Mouse (Mus musculus) MEL (cell line): ENCODE results near the gene Ica1l. TPM values are rescaled to one million over a fixed set of nuclear protein-coding genes. Genes with fewer than 3 reads are reported as not detected.

Experiments
- DNase-seq: peaks from one replicate; pipeline ENCODE4 v3.0.0; 2011; ENCODE audit warnings: low read depth, low spot score
- H3K27ac ChIP-seq: 2 replicates; pipeline ENCODE4 v1.5.1; 2012; ENCODE audit warnings: low read depth, mild to moderate bottlenecking, control low read depth, low read length, moderate library complexity; ENCODE audit not compliant: control insufficient read depth
- H3K27me3 ChIP-seq, 2 experiments: fragments of 150-350 bp in 1 of 2; sonication (generic) in 1 of 2; 2 replicates each; pipeline ENCODE4 v1.6.1; 2012; ENCODE audit warnings: low read length in 2 of 2, mild to moderate bottlenecking in 2 of 2, improper control_type of control experiment in 1 of 2, moderate library complexity in 1 of 2; ENCODE audit not compliant: insufficient read depth in 2 of 2, control insufficient read depth in 1 of 2
- H3K36me3 ChIP-seq, 2 experiments: 2 replicates each; pipeline ENCODE4 v1.6.1; 2012 to 2014; ENCODE audit warnings: low read length in 2 of 2, improper control_type of control experiment in 1 of 2, inconsistent platforms in 1 of 2, mild to moderate bottlenecking in 1 of 2; ENCODE audit not compliant: insufficient read depth in 2 of 2, control insufficient read depth in 1 of 2
- H3K4me1 ChIP-seq, 2 experiments: fragments of 150-350 bp in 1 of 2; sonication (generic) in 1 of 2; 2 replicates each; pipeline ENCODE4 v1.6.1; 2012; ENCODE audit warnings: low read length in 2 of 2, improper control_type of control experiment in 1 of 2, mild to moderate bottlenecking in 1 of 2; ENCODE audit not compliant: insufficient read depth in 2 of 2, control insufficient read depth in 1 of 2
- H3K4me3 ChIP-seq, 2 experiments: fragments of 150-350 bp in 1 of 2; sonication (generic) in 1 of 2; 2 replicates each; pipeline ENCODE4 v1.5.1; 2012; ENCODE audit warnings: low read depth in 2 of 2, low read length in 2 of 2, mild to moderate bottlenecking in 2 of 2, moderate library complexity in 2 of 2, control low read depth in 1 of 2, improper control_type of control experiment in 1 of 2; ENCODE audit not compliant: control insufficient read depth in 1 of 2, insufficient read depth in 1 of 2
- H3K79me2 ChIP-seq: 2 replicates; pipeline ENCODE4 v1.6.1; 2012; ENCODE audit warnings: mild to moderate bottlenecking, low read length, moderate library complexity; ENCODE audit not compliant: control insufficient read depth, poor library complexity, insufficient read depth
- H3K9ac ChIP-seq: 2 replicates; pipeline ENCODE4 v1.6.1; 2012; ENCODE audit warnings: low read depth, mild to moderate bottlenecking, control low read depth, low read length, moderate library complexity; ENCODE audit not compliant: control insufficient read depth, poor library complexity, severe bottlenecking
- H3K9me3 ChIP-seq: fragments of 150-350 bp; sonication (generic); replicated peaks from 2 replicates; pipeline ENCODE4 v1.6.1; 2012; ENCODE audit warnings: mild to moderate bottlenecking, low read length, improper control_type of control experiment, moderate library complexity; ENCODE audit not compliant: insufficient read depth
- BHLHE40 ChIP-seq: IDR thresholded peaks from 2 replicates; pipeline ENCODE4 v1.6.1; 2012; ENCODE audit warnings: low read depth, mild to moderate bottlenecking, inconsistent platforms, low read length, improper control_type of control experiment, borderline replicate concordance
- CHD1 ChIP-seq: IDR thresholded peaks from 2 replicates; pipeline ENCODE4 v1.6.1; 2012; ENCODE audit warnings: low read depth, mild to moderate bottlenecking, inconsistent platforms, low read length, improper control_type of control experiment
- CHD2 ChIP-seq: IDR thresholded peaks from 2 replicates; pipeline ENCODE4 v1.6.1; 2011; ENCODE audit warnings: low read length, improper control_type of control experiment
- CTCF ChIP-seq, 3 experiments: IDR thresholded peaks in 2 of 3; conservative IDR thresholded peaks in 1 of 3; 2 replicates each; pipeline ENCODE4 v1.5.1; 2011 to 2012; ENCODE audit warnings: low read length in 3 of 3, low read depth in 2 of 3, mild to moderate bottlenecking in 2 of 3, improper control_type of control experiment in 1 of 3, inconsistent platforms in 1 of 3, mixed read lengths in 1 of 3, moderate library complexity in 1 of 3; ENCODE audit not compliant: control insufficient read depth in 1 of 3, insufficient read depth in 1 of 3, poor library complexity in 1 of 3, severe bottlenecking in 1 of 3
- EP300 ChIP-seq, 2 experiments: IDR thresholded peaks; 2 replicates each; pipeline ENCODE4 v1.6.1; 2011; ENCODE audit warnings: improper control_type of control experiment in 2 of 2, low read length in 2 of 2, low read depth in 1 of 2, mild to moderate bottlenecking in 1 of 2
- ETS1 ChIP-seq: IDR thresholded peaks from 2 replicates; pipeline ENCODE4 v1.6.1; 2012; ENCODE audit warnings: low read depth, mild to moderate bottlenecking, inconsistent platforms, low read length, improper control_type of control experiment, moderate library complexity
- GABPA ChIP-seq: IDR thresholded peaks from 2 replicates; pipeline ENCODE4 v1.6.1; 2012; ENCODE audit warnings: low read depth, mild to moderate bottlenecking, inconsistent platforms, low read length, improper control_type of control experiment, moderate library complexity
- GATA1 ChIP-seq: IDR thresholded peaks from 2 replicates; pipeline ENCODE4 v1.6.1; 2011; ENCODE audit warnings: low read depth, low read length, improper control_type of control experiment
- JUND ChIP-seq: IDR thresholded peaks from 2 replicates; pipeline ENCODE4 v1.6.1; 2011; ENCODE audit warnings: low read depth, mild to moderate bottlenecking, improper control_type of control experiment, low read length
- KAT2A ChIP-seq: conservative IDR thresholded peaks from 2 replicates; pipeline ENCODE4 v1.6.1; 2012; ENCODE audit warnings: low read depth, low read length, improper control_type of control experiment, inconsistent platforms
- MAX ChIP-seq: IDR thresholded peaks from 2 replicates; pipeline ENCODE4 v1.6.1; 2011; ENCODE audit warnings: low read length, improper control_type of control experiment
- MAZ ChIP-seq: IDR thresholded peaks from 2 replicates; pipeline ENCODE4 v1.6.1; 2012; ENCODE audit warnings: low read depth, mild to moderate bottlenecking, inconsistent platforms, low read length, improper control_type of control experiment
- MEF2A ChIP-seq: IDR thresholded peaks from 2 replicates; pipeline ENCODE4 v1.6.1; 2014; ENCODE audit warnings: low read depth, mild to moderate bottlenecking, inconsistent platforms, low read length, improper control_type of control experiment; ENCODE audit not compliant: poor library complexity, insufficient replicate concordance, severe bottlenecking; ENCODE audit errors: extremely low read depth
- MXI1 ChIP-seq: IDR thresholded peaks from 2 replicates; pipeline ENCODE4 v1.6.1; 2011; ENCODE audit warnings: mild to moderate bottlenecking, low read depth, low read length, improper control_type of control experiment
- MYB ChIP-seq: IDR thresholded peaks from 2 replicates; pipeline ENCODE4 v1.6.1; 2011; ENCODE audit warnings: mild to moderate bottlenecking, low read depth, low read length, improper control_type of control experiment
- MYC ChIP-seq: IDR thresholded peaks from 2 replicates; pipeline ENCODE4 v1.6.1; 2011; ENCODE audit warnings: low read depth, mild to moderate bottlenecking, low read length, improper control_type of control experiment, moderate library complexity
- NRF1 ChIP-seq: IDR thresholded peaks from 2 replicates; pipeline ENCODE4 v1.6.1; 2014; ENCODE audit warnings: low read depth, mild to moderate bottlenecking, inconsistent platforms, low read length, improper control_type of control experiment, moderate library complexity; ENCODE audit not compliant: poor library complexity, insufficient read depth, severe bottlenecking
- POLR2A ChIP-seq, 2 experiments: IDR thresholded peaks; 2 replicates each; pipeline ENCODE4 v1.6.1; 2011 to 2012; ENCODE audit warnings: low read length in 2 of 2, mild to moderate bottlenecking in 2 of 2, control low read depth in 1 of 2, improper control_type of control experiment in 1 of 2, low read depth in 1 of 2, moderate library complexity in 1 of 2; ENCODE audit not compliant: control insufficient read depth in 1 of 2, insufficient read depth in 1 of 2, poor library complexity in 1 of 2
- RAD21 ChIP-seq: IDR thresholded peaks from 2 replicates; pipeline ENCODE4 v1.6.1; 2011; ENCODE audit warnings: mild to moderate bottlenecking, low read depth, low read length, improper control_type of control experiment
- SIN3A ChIP-seq: IDR thresholded peaks from 2 replicates; pipeline ENCODE4 v1.6.1; 2012; ENCODE audit warnings: low read length, improper control_type of control experiment, inconsistent platforms
- SMC3 ChIP-seq: IDR thresholded peaks from 2 replicates; pipeline ENCODE4 v1.6.1; 2011; ENCODE audit warnings: low read depth, low read length, improper control_type of control experiment
- TAL1 ChIP-seq: IDR thresholded peaks from 2 replicates; pipeline ENCODE4 v1.6.1; 2012; ENCODE audit warnings: mild to moderate bottlenecking, inconsistent platforms, low read length, moderate library complexity, mixed read lengths
- TBP ChIP-seq: IDR thresholded peaks from 2 replicates; pipeline ENCODE4 v1.8.0; 2011; ENCODE audit warnings: low read depth, low read length, improper control_type of control experiment
- UBTF ChIP-seq: IDR thresholded peaks from 2 replicates; pipeline ENCODE4 v1.6.1; 2012; ENCODE audit warnings: low read depth, mild to moderate bottlenecking, inconsistent platforms, low read length, improper control_type of control experiment, moderate library complexity, borderline replicate concordance; ENCODE audit not compliant: insufficient read depth
- USF2 ChIP-seq, 2 experiments: IDR thresholded peaks; 2 replicates each; pipeline ENCODE4 v1.6.1; 2011 to 2012; ENCODE audit warnings: improper control_type of control experiment in 2 of 2, low read length in 2 of 2, borderline replicate concordance in 1 of 2, inconsistent platforms in 1 of 2, low read depth in 1 of 2, mild to moderate bottlenecking in 1 of 2; ENCODE audit not compliant: insufficient read depth in 1 of 2
- ZC3H11A ChIP-seq: IDR thresholded peaks from 2 replicates; pipeline ENCODE4 v1.6.1; 2012; ENCODE audit warnings: low read depth, mild to moderate bottlenecking, inconsistent platforms, low read length, improper control_type of control experiment
- ZNF384 ChIP-seq: IDR thresholded peaks from 2 replicates; pipeline ENCODE4 v1.6.1; 2012; ENCODE audit warnings: low read depth, mild to moderate bottlenecking, inconsistent platforms, low read length, improper control_type of control experiment
- polyA plus RNA-seq, 2 experiments: library from polyadenylated mRNA; stranded (reverse) in 1 of 2; unstranded in 1 of 2; fragments of >175 nt in 1 of 2; fragments of >200 nt in 1 of 2; gene quantifications; 2 replicates each; pipeline versions ENCODE4 v1.2.1 to v1.2.4; 2012; ENCODE audit warnings: low replicate concordance in 2 of 2, low read depth in 1 of 2; ENCODE audit not compliant: insufficient read length in 2 of 2, insufficient read depth in 1 of 2, missing spikeins in 1 of 2
- total RNA-seq: library from RNA; depleted of rRNA; stranded (reverse); fragments of 300-350 nt; gene quantifications from 2 replicates; pipeline ENCODE4 v1.2.3, GENCODE M21; 2012; rRNA removed

The Ica1l gene
- total RNA-seq (4.9 and 6.1 TPM in 2 replicates), polyA plus RNA-seq (1 to 10 TPM in 1 of 2 experiments, not detected in 1; 6.2 TPM)

GRCm38 (mm10) chr1:60042796-60043469 lies at the start of gene Ica1l:
Ica1l (minus strand) TSS chr1:60043184.
- Histone ChIP-seq H3K4me3 (peak within 1 kb of the TSS; percentile 82 to 98), H3K9me3 (no peaks in the 10 kb centered on the region), H3K27me3 (peaks cover 2 to 5% of the 10 kb centered on the region in 2 experiments; a peak in 3 of 4 replicates), H3K9ac (peak within 1 kb of the TSS; percentile 77), H3K4me1 (0 out of 4 replicates have a peak, but pooled peaks cover 2 to 3% of the 10 kb centered on the region in 2 experiments), H3K79me2 (no peaks in the 10 kb centered on the region; the same call in 1 of the 2 replicates), H3K36me3 (no peaks in the 10 kb centered on the region; a peak in 1 of 4 replicates), H3K27ac (0 out of 2 replicates have a peak within 1 kb of the TSS, but pooled peaks have one; percentile 12)
- peak; percentile 59 for DNase-seq
- TF ChIP-seq CHD2 (no peak), ETS1 (no peak), MAZ (peak; percentile 26; the same call in 1 of the 2 replicates), SIN3A (no peak), JUND (no peak), BHLHE40 (no peak), POLR2A (IDR thresholded peaks at IDR 0.05; ENCODE audit: control insufficient read depth in 1 of 2, insufficient read depth in 1 of 2, low read depth in 1 of 2, low read length in 2 of 2, poor library complexity in 1 of 2) (0 out of 4 replicates have a peak, but pooled peaks of 1 of the 2 experiments have one; percentile 44), CHD1 (no peak), ZC3H11A (no peak), UBTF (peak; percentile 85), CTCF (IDR thresholded peaks at IDR 0.05 in 2 of 3, conservative IDR thresholded peaks at IDR 0.05 in 1 of 3; ENCODE audit: control insufficient read depth in 1 of 3, insufficient read depth in 1 of 3, low read depth in 2 of 3, low read length in 3 of 3, poor library complexity in 1 of 3, severe bottlenecking in 1 of 3) (no peak), MEF2A (no peak), TBP (no peak), MAX (no peak), SMC3 (no peak)

DNA sequence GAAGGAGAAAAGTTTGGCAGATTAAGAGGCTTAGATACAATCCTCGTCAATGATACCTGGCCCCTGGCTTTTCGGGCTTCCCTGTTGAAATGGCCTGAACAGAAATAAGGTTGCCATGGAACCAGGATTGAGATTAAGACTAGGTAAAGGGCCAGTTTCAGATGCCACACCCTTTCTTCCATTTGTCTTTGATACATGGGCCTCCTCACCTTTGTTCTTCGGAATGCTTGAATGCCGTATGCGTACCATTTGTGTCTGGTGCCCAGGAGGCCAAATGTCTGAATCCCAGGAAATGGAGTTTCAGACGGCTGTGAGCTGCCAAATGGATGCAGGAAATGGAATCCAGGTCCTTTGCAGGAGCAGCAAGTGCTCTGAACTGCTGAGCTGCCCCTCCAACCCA lies 33.4 kb upstream of the Ica1l start:
- H3K27ac ChIP-seq = no peak overlapping the region
- peaks cover 0 to 34% of the 10 kb centered on the region in 2 experiments; a peak in 2 of 4 replicates for H3K36me3 ChIP-seq
- TF ChIP-seq KAT2A (no peak), MYB (no peak), TAL1 (no peak), RAD21 (no peak), MEF2A (no peak), ZC3H11A (no peak), USF2 (IDR thresholded peaks at IDR 0.05; ENCODE audit: borderline replicate concordance in 1 of 2, insufficient read depth in 1 of 2, low read depth in 1 of 2, low read length in 2 of 2) (no peak), MXI1 (no peak), POLR2A (IDR thresholded peaks at IDR 0.05; ENCODE audit: control insufficient read depth in 1 of 2, insufficient read depth in 1 of 2, low read depth in 1 of 2, low read length in 2 of 2, poor library complexity in 1 of 2) (no peak), GABPA (no peak), EP300 (IDR thresholded peaks at IDR 0.05; ENCODE audit: low read depth in 1 of 2, low read length in 2 of 2) (no peak), ZNF384 (no peak), SIN3A (no peak), GATA1 (no peak), MYC (no peak), NRF1 (no peak)
- TF ChIP-seq, all 39 proteins: peak for 0
- Histone ChIP-seq H3K9ac (no peak overlapping the region), H3K4me1 (no peaks in the 10 kb centered on the region), H3K27me3 (no peaks in the 10 kb centered on the region), H3K9me3 (no peaks in the 10 kb centered on the region), H3K79me2 (no peaks in the 10 kb centered on the region), H3K4me3 (no peak overlapping the region)
- DNase-seq = no peak
